Mouse (Mus musculus) G1E (cell line): ENCODE results near the gene Dnase2a.

Source experiments
- CTCF ChIP-seq: IDR thresholded peaks from 2 replicates; pipeline ENCODE4 v1.5.1; 2012; ENCODE audit warnings: low read depth, low read length, inconsistent platforms, mixed read lengths
- TAL1 ChIP-seq: conservative IDR thresholded peaks from 2 replicates; pipeline ENCODE4 v1.6.1; 2012; ENCODE audit warnings: low read depth, low read length, inconsistent platforms, mixed read lengths

- TF ChIP-seq TAL1 = no peak
- no peak for TF ChIP-seq CTCF
Measured at GRCm38 (mm10) chr8:84947241-84947545, 38.8 kb downstream of the Dnase2a start.
